Mouse (Mus musculus): ENCODE data around the gene Apoc3. TPM values are rescaled to one million over a fixed set of nuclear protein-coding genes. Genes with fewer than 3 reads are reported as not detected.

The Apoc3 gene
- total RNA-seq, 1 experiment, result not detected

DNA sequence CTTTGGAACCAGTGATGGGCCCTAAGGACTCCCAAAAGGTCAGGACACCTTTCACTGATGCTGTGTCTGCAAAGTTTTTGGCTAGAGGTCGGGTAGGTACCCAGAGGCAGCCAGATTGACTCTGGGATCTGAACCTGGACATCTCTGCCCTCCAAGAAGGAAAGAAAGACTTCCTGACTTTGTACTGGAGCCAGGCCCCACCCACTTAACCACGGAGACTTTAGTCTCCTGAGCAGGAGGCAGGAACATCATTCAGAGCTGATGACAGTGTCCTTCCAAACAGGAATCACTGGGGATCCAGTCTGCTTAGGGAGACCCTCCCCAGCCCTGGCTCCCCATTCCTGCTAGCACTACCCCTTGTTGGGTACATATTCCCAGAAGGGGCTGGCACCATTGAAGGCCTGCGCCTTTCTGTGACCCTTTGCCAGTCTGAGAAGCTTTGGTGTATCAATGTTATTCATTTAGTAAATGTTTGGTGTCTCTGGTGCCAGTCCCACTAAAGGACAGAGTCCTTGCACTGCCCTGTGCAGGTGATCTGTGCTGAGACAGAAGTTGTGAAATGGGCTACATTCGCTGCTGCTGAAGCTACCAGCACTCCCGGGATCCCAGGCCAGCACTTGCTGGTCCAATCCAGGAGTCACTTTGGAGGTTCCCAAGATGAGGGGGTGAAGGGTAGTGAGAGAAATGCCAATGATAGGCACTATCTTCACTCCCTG is 10.3 kb downstream of the Apoc3 start:
- H3K36me3 ChIP-seq (ENCODE audit: control insufficient read depth, insufficient read depth, low read length, poor library complexity, severe bottlenecking), result peaks cover 11% of the 10 kb centered on the region
- no peak overlapping the region for H3K4me3 ChIP-seq (ENCODE audit: insufficient read depth in 1 of 2, low read depth in 1 of 2, low read length in 2 of 2, poor library complexity in 1 of 2, severe bottlenecking in 1 of 2)
- no peak overlapping the region for H3K27ac ChIP-seq (ENCODE audit: insufficient read depth, low read depth, low read length, poor library complexity, severe bottlenecking)
- in situ Hi-C loops (cut with MboI; ENCODE audit: low sequenced_read_pairs in 2 of 2, unreplicated experiment in 2 of 2), result no loop called here
- TF ChIP-seq ZC3H11A (IDR thresholded peaks at IDR 0.05; ENCODE audit: borderline replicate concordance, low read depth, low read length) (no peak), HCFC1 (IDR thresholded peaks at IDR 0.05; ENCODE audit: borderline replicate concordance, insufficient read depth, low read length) (no peak)
- H3K4me1 ChIP-seq (ENCODE audit: control insufficient read depth in 2 of 2, insufficient read depth in 2 of 2, low read length in 2 of 2, poor library complexity in 1 of 2), result peaks cover 0 to 2% of the 10 kb centered on the region in 2 experiments; a peak in 1 of 4 replicates
- no peak overlapping the region for H3K9ac ChIP-seq (ENCODE audit: insufficient read depth, low read depth, low read length, poor library complexity, severe bottlenecking)
- no peaks in the 10 kb centered on the region for H3K9me3 ChIP-seq (ENCODE audit: control insufficient read depth, insufficient read depth, low read depth, low read length)
- DNase-seq (ENCODE audit: low read depth, low spot score), result no peak

DNA sequence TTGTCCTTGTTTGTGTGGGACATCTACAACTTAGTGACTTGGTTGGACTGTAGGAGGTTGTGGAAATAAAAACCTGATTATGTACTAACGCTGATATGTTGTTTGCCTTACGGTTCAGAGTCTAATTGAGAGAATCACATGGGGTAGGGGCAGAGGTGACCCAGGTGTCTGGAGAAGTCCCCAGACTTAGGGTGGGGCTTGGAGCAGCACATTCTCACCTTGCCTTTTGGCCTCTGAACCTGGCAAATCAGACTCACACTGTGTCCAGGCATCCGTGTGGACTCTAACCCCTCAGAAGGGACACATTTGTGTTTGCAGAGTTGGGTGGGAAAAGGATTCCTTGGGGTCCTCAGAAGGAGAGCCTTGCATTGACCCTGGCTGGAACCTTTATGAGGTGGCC is 11.3 kb downstream of the Apoc3 start:
- TF ChIP-seq HCFC1 (IDR thresholded peaks at IDR 0.05; ENCODE audit: borderline replicate concordance, insufficient read depth, low read length) (no peak), CHD2 (IDR thresholded peaks at IDR 0.05; ENCODE audit: low read depth, low read length) (no peak), ZC3H11A (IDR thresholded peaks at IDR 0.05; ENCODE audit: borderline replicate concordance, low read depth, low read length) (no peak), ZNF384 (IDR thresholded peaks at IDR 0.05; ENCODE audit: low read depth, low read length) (no peak), MAFK (IDR thresholded peaks at IDR 0.05; ENCODE audit: insufficient read depth, low read depth, low read length) (no peak)
- no peak for DNase-seq (ENCODE audit: low read depth, low spot score)
- H3K36me3 ChIP-seq (ENCODE audit: control insufficient read depth, insufficient read depth, low read length, poor library complexity, severe bottlenecking), result peaks cover 13% of the 10 kb centered on the region
- no peak overlapping the region for H3K27ac ChIP-seq (ENCODE audit: insufficient read depth, low read depth, low read length, poor library complexity, severe bottlenecking)
- peaks cover 0 to 2% of the 10 kb centered on the region in 2 experiments; a peak in 1 of 4 replicates for H3K4me1 ChIP-seq (ENCODE audit: control insufficient read depth in 2 of 2, insufficient read depth in 2 of 2, low read length in 2 of 2, poor library complexity in 1 of 2)
- no peak overlapping the region for H3K9ac ChIP-seq (ENCODE audit: insufficient read depth, low read depth, low read length, poor library complexity, severe bottlenecking)
- no peaks in the 10 kb centered on the region for H3K9me3 ChIP-seq (ENCODE audit: control insufficient read depth, insufficient read depth, low read depth, low read length)
- in situ Hi-C loops (cut with MboI; ENCODE audit: low sequenced_read_pairs in 2 of 2, unreplicated experiment in 2 of 2), result no loop called here
- H3K4me3 ChIP-seq (ENCODE audit: insufficient read depth in 1 of 2, low read depth in 1 of 2, low read length in 2 of 2, poor library complexity in 1 of 2, severe bottlenecking in 1 of 2), result no peak overlapping the region

DNA sequence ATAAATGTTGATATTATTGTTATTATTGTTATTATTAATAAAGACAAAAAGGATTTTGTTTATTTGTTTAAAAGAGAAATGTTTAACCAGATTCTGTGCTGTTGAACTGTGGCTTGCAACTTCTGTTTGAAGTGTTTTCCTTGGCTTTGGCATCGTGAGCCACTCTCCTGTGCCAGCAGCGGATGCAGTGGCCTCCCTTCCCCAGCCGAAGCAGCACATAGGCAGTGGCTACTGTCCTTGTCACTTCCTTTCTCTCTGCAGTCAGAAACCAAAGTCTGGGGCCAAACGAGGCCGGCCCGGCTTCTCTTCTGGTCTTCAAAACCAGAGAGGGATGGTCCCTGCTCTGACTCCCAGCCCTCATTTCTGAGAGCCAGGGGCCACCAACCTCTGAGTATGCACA is 12.3 kb downstream of the Apoc3 start:
- in situ Hi-C loops (cut with MboI; ENCODE audit: low sequenced_read_pairs in 2 of 2, unreplicated experiment in 2 of 2), result no loop called here
- no peak for DNase-seq (ENCODE audit: low read depth, low spot score)
- TF ChIP-seq HCFC1 (IDR thresholded peaks at IDR 0.05; ENCODE audit: borderline replicate concordance, insufficient read depth, low read length), result no peak
- TF ChIP-seq CHD2 (IDR thresholded peaks at IDR 0.05; ENCODE audit: low read depth, low read length), result no peak
- no peak for TF ChIP-seq ZC3H11A (IDR thresholded peaks at IDR 0.05; ENCODE audit: borderline replicate concordance, low read depth, low read length)
- TF ChIP-seq ZNF384 (IDR thresholded peaks at IDR 0.05; ENCODE audit: low read depth, low read length), result no peak
- no peak for TF ChIP-seq MAFK (IDR thresholded peaks at IDR 0.05; ENCODE audit: insufficient read depth, low read depth, low read length)
- H3K9ac ChIP-seq (ENCODE audit: insufficient read depth, low read depth, low read length, poor library complexity, severe bottlenecking), result no peak overlapping the region
- H3K36me3 ChIP-seq (ENCODE audit: control insufficient read depth, insufficient read depth, low read length, poor library complexity, severe bottlenecking), result peaks cover 13% of the 10 kb centered on the region
- no peak overlapping the region for H3K4me3 ChIP-seq (ENCODE audit: insufficient read depth in 1 of 2, low read depth in 1 of 2, low read length in 2 of 2, poor library complexity in 1 of 2, severe bottlenecking in 1 of 2)
- H3K27ac ChIP-seq (ENCODE audit: insufficient read depth, low read depth, low read length, poor library complexity, severe bottlenecking), result no peak overlapping the region
- no peaks in the 10 kb centered on the region for H3K4me1 ChIP-seq (ENCODE audit: control insufficient read depth in 2 of 2, insufficient read depth in 2 of 2, low read length in 2 of 2, poor library complexity in 1 of 2)
- no peaks in the 10 kb centered on the region for H3K9me3 ChIP-seq (ENCODE audit: control insufficient read depth, insufficient read depth, low read depth, low read length)

DNA sequence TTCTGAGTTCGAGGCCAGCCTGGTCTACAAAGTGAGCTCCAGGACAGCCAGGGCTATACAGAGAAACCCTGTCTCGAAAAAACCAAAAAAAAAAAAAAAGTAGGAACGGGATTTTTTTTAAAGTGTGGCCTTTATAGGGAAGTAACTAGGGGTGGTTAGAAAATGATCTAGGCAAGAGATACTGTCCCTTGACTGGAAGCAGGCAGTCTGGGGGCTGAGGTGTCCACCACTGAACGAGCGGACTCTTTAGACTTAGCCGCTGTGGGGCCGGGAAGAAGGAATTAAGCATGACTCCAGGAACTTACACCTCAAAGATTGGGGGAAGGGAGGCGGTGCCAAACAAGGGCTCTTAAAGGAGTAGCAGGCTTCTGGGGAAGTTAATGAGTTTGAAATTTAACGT is 17.3 kb downstream of the Apoc3 start:
- Histone ChIP-seq H3K4me1 (ENCODE audit: control insufficient read depth in 2 of 2, insufficient read depth in 2 of 2, low read length in 2 of 2, poor library complexity in 1 of 2) (no peaks in the 10 kb centered on the region; a peak in 1 of 4 replicates), H3K9ac (ENCODE audit: insufficient read depth, low read depth, low read length, poor library complexity, severe bottlenecking) (no peak overlapping the region), H3K4me3 (ENCODE audit: insufficient read depth in 1 of 2, low read depth in 1 of 2, low read length in 2 of 2, poor library complexity in 1 of 2, severe bottlenecking in 1 of 2) (no peak overlapping the region), H3K9me3 (ENCODE audit: control insufficient read depth, insufficient read depth, low read depth, low read length) (no peaks in the 10 kb centered on the region), H3K36me3 (ENCODE audit: control insufficient read depth, insufficient read depth, low read length, poor library complexity, severe bottlenecking) (peaks cover 13% of the 10 kb centered on the region), H3K27ac (ENCODE audit: insufficient read depth, low read depth, low read length, poor library complexity, severe bottlenecking) (no peak overlapping the region)
- in situ Hi-C loops (cut with MboI; ENCODE audit: low sequenced_read_pairs in 2 of 2, unreplicated experiment in 2 of 2), result no loop called here
- no peak for DNase-seq (ENCODE audit: low read depth, low spot score)
- TF ChIP-seq ZNF384 (IDR thresholded peaks at IDR 0.05; ENCODE audit: low read depth, low read length) (no peak), MAFK (IDR thresholded peaks at IDR 0.05; ENCODE audit: insufficient read depth, low read depth, low read length) (no peak), HCFC1 (IDR thresholded peaks at IDR 0.05; ENCODE audit: borderline replicate concordance, insufficient read depth, low read length) (no peak), CHD2 (IDR thresholded peaks at IDR 0.05; ENCODE audit: low read depth, low read length) (no peak)
